Mouse (Mus musculus) cortical plate, adult 2 months (tissue): ENCODE data around the gene Ndufb10.

Source experiments
- CTCF ChIP-seq: fragments of 200-500 bp; IDR thresholded peaks from 2 replicates; pipeline ENCODE4 v1.5.1; 2011; ENCODE audit warnings: mild to moderate bottlenecking, control low read depth, low read length; ENCODE audit not compliant: insufficient read depth; ENCODE audit errors: extremely low read depth
- POLR2A ChIP-seq: fragments of 200-500 bp; IDR thresholded peaks from 2 replicates; pipeline ENCODE4 v1.6.1; 2011; ENCODE audit warnings: mild to moderate bottlenecking, low read length, control low read depth; ENCODE audit not compliant: insufficient read depth; ENCODE audit errors: extremely low read depth

GRCm38 (mm10) chr17:24689251-24690081 is 34.8 kb downstream of the Ndufb10 start, which contains the start of gene Syngr3:
- TF ChIP-seq CTCF (no peak), POLR2A (peak; percentile 77; the same call in 1 of the 2 replicates)
